Mouse (Mus musculus): ENCODE measurements around the gene Aoah. TPM values are rescaled to one million over a fixed set of nuclear protein-coding genes. Genes with fewer than 3 reads are reported as not detected.

The Aoah gene
- polyA plus RNA-seq, 1 experiment from 2014 or later = 0.49 TPM

- Histone ChIP-seq H3K4me3 (no peak overlapping the region), H3K4me2 (no peak overlapping the region), H3K27ac (ENCODE audit: poor library complexity, severe bottlenecking) (no peak overlapping the region), H3K27me3 (replicated peaks) (no peaks in the 10 kb centered on the region), H3K9me3 (replicated peaks) (peaks cover 5% of the 10 kb centered on the region; the same call in 1 of the 2 replicates), H3K4me1 (replicated peaks) (no peaks in the 10 kb centered on the region), H3K36me3 (no peaks in the 10 kb centered on the region), H3K9ac (no peak overlapping the region)
- ATAC-seq (ENCODE audit: insufficient number of reproducible peaks, low FRiP score) = no peak
- 51% methylated on average over 2 of the region's 2 CpGs for WGBS
These were observed 288.8 kb downstream of the Aoah start for GRCm38 (mm10) chr13:21082686-21083085.

Measured in heart, embryonic 12.5 days (tissue).